Mouse (Mus musculus): Measurements from ENCODE around the gene Stpg2.

Gene Stpg2

GRCm38 (mm10) chr3:139205444-139205998 lies at the start of gene Stpg2:
Gene Stpg2 (plus strand): TSS chr3:139205694.
- Histone ChIP-seq H3K27me3 (ENCODE audit: insufficient read depth, low read length) (peaks cover 6% of the 10 kb centered on the region; the same call in 1 of the 2 replicates), H3K36me3 (ENCODE audit: insufficient read depth, low read length) (no peaks in the 10 kb centered on the region), H3K4me3 (replicated peaks; ENCODE audit: low read length) (peak within 1 kb of the TSS; percentile 75), H3K9me3 (ENCODE audit: low read length) (peaks cover 5% of the 10 kb centered on the region; the same call in 1 of the 2 replicates), H3K4me1 (replicated peaks; ENCODE audit: low read depth, low read length) (no peaks in the 10 kb centered on the region)
- TF ChIP-seq NANOG (IDR thresholded peaks at IDR 0.05; ENCODE audit: borderline replicate concordance, low read length) (no peak), CTCF (conservative IDR thresholded peaks at IDR 0.05; ENCODE audit: low read length) (no peak), POU5F1 (IDR thresholded peaks at IDR 0.05; ENCODE audit: borderline replicate concordance, low read length) (no peak)

- Histone ChIP-seq H3K9me3 (ENCODE audit: low read length) (0 out of 2 replicates have a peak, but pooled peaks cover 3% of the 10 kb centered on the region), H3K4me3 (replicated peaks; ENCODE audit: low read length) (no peak overlapping the region), H3K27me3 (ENCODE audit: insufficient read depth, low read length) (no peaks in the 10 kb centered on the region), H3K4me1 (replicated peaks; ENCODE audit: low read depth, low read length) (no peaks in the 10 kb centered on the region), H3K36me3 (ENCODE audit: insufficient read depth, low read length) (no peaks in the 10 kb centered on the region)
- TF ChIP-seq POU5F1 (IDR thresholded peaks at IDR 0.05; ENCODE audit: borderline replicate concordance, low read length) (no peak), CTCF (conservative IDR thresholded peaks at IDR 0.05; ENCODE audit: low read length) (no peak), NANOG (IDR thresholded peaks at IDR 0.05; ENCODE audit: borderline replicate concordance, low read length) (no peak)
Observed at GRCm38 (mm10) chr3:139162146-139162545, 43.3 kb upstream of the Stpg2 start.

- 0 out of 2 replicates have a peak, but pooled peaks cover 3% of the 10 kb centered on the region for H3K9me3 ChIP-seq (ENCODE audit: low read length)
- TF ChIP-seq CTCF (conservative IDR thresholded peaks at IDR 0.05; ENCODE audit: low read length) (no peak), POU5F1 (IDR thresholded peaks at IDR 0.05; ENCODE audit: borderline replicate concordance, low read length) (no peak), NANOG (IDR thresholded peaks at IDR 0.05; ENCODE audit: borderline replicate concordance, low read length) (no peak)
- H3K4me1 ChIP-seq (replicated peaks; ENCODE audit: low read depth, low read length), result no peaks in the 10 kb centered on the region
- no peaks in the 10 kb centered on the region for H3K36me3 ChIP-seq (ENCODE audit: insufficient read depth, low read length)
- H3K4me3 ChIP-seq (replicated peaks; ENCODE audit: low read length), result no peak overlapping the region
- no peaks in the 10 kb centered on the region for H3K27me3 ChIP-seq (ENCODE audit: insufficient read depth, low read length)
Observed at GRCm38 (mm10) chr3:139162658-139163057, 42.8 kb upstream of the Stpg2 start.

GRCm38 (mm10) chr3:139168510-139169269 lies 36.8 kb upstream of the Stpg2 start:
- no peaks in the 10 kb centered on the region for H3K27me3 ChIP-seq (ENCODE audit: insufficient read depth, low read length)
- no peaks in the 10 kb centered on the region for H3K36me3 ChIP-seq (ENCODE audit: insufficient read depth, low read length)
- H3K9me3 ChIP-seq (ENCODE audit: low read length), result peaks cover 51% of the 10 kb centered on the region
- H3K4me1 ChIP-seq (replicated peaks; ENCODE audit: low read depth, low read length), result no peaks in the 10 kb centered on the region
- no peak overlapping the region for H3K4me3 ChIP-seq (replicated peaks; ENCODE audit: low read length)
- TF ChIP-seq CTCF (conservative IDR thresholded peaks at IDR 0.05; ENCODE audit: low read length) (no peak), NANOG (IDR thresholded peaks at IDR 0.05; ENCODE audit: borderline replicate concordance, low read length) (no peak), POU5F1 (IDR thresholded peaks at IDR 0.05; ENCODE audit: borderline replicate concordance, low read length) (no peak)

GRCm38 (mm10) chr3:139169740-139170139 lies 35.8 kb upstream of the Stpg2 start:
- Histone ChIP-seq H3K4me1 (replicated peaks; ENCODE audit: low read depth, low read length) (no peaks in the 10 kb centered on the region), H3K9me3 (ENCODE audit: low read length) (peaks cover 59% of the 10 kb centered on the region), H3K27me3 (ENCODE audit: insufficient read depth, low read length) (no peaks in the 10 kb centered on the region), H3K4me3 (replicated peaks; ENCODE audit: low read length) (no peak overlapping the region), H3K36me3 (ENCODE audit: insufficient read depth, low read length) (no peaks in the 10 kb centered on the region)
- TF ChIP-seq CTCF (conservative IDR thresholded peaks at IDR 0.05; ENCODE audit: low read length) (no peak), NANOG (IDR thresholded peaks at IDR 0.05; ENCODE audit: borderline replicate concordance, low read length) (no peak), POU5F1 (IDR thresholded peaks at IDR 0.05; ENCODE audit: borderline replicate concordance, low read length) (no peak)

- Histone ChIP-seq H3K4me3 (replicated peaks; ENCODE audit: low read length) (no peak overlapping the region), H3K4me1 (replicated peaks; ENCODE audit: low read depth, low read length) (no peaks in the 10 kb centered on the region), H3K9me3 (ENCODE audit: low read length) (peaks cover 56% of the 10 kb centered on the region), H3K36me3 (ENCODE audit: insufficient read depth, low read length) (no peaks in the 10 kb centered on the region), H3K27me3 (ENCODE audit: insufficient read depth, low read length) (no peaks in the 10 kb centered on the region)
- TF ChIP-seq POU5F1 (IDR thresholded peaks at IDR 0.05; ENCODE audit: borderline replicate concordance, low read length) (no peak), NANOG (IDR thresholded peaks at IDR 0.05; ENCODE audit: borderline replicate concordance, low read length) (no peak), CTCF (conservative IDR thresholded peaks at IDR 0.05; ENCODE audit: low read length) (no peak)
Observed at GRCm38 (mm10) chr3:139176936-139177335, 28.6 kb upstream of the Stpg2 start.

- H3K4me1 ChIP-seq (replicated peaks; ENCODE audit: low read depth, low read length), result no peaks in the 10 kb centered on the region
- H3K9me3 ChIP-seq (ENCODE audit: low read length), result peaks cover 12% of the 10 kb centered on the region
- H3K36me3 ChIP-seq (ENCODE audit: insufficient read depth, low read length), result no peaks in the 10 kb centered on the region
- no peaks in the 10 kb centered on the region for H3K27me3 ChIP-seq (ENCODE audit: insufficient read depth, low read length)
- no peak overlapping the region for H3K4me3 ChIP-seq (replicated peaks; ENCODE audit: low read length)
- TF ChIP-seq CTCF (conservative IDR thresholded peaks at IDR 0.05; ENCODE audit: low read length) (no peak), NANOG (IDR thresholded peaks at IDR 0.05; ENCODE audit: borderline replicate concordance, low read length) (no peak), POU5F1 (IDR thresholded peaks at IDR 0.05; ENCODE audit: borderline replicate concordance, low read length) (no peak)
Observed at GRCm38 (mm10) chr3:139191541-139191940, 14.0 kb upstream of the Stpg2 start.

GRCm38 (mm10) chr3:139193917-139194316 lies 11.6 kb upstream of the Stpg2 start:
- no peak for TF ChIP-seq CTCF (conservative IDR thresholded peaks at IDR 0.05; ENCODE audit: low read length)

More at GRCm38 (mm10) chr3:139193917-139194316, 11.6 kb upstream of the Stpg2 start:
- Histone ChIP-seq H3K4me3 (replicated peaks; ENCODE audit: low read length) (no peak overlapping the region), H3K36me3 (ENCODE audit: insufficient read depth, low read length) (no peaks in the 10 kb centered on the region), H3K9me3 (ENCODE audit: low read length) (no peaks in the 10 kb centered on the region), H3K4me1 (replicated peaks; ENCODE audit: low read depth, low read length) (no peaks in the 10 kb centered on the region), H3K27me3 (ENCODE audit: insufficient read depth, low read length) (no peaks in the 10 kb centered on the region)
